Mouse (Mus musculus) forebrain, embryonic 16.5 days (tissue): ENCODE data around the gene Stat4. TPM values are rescaled to one million over a fixed set of nuclear protein-coding genes. Genes with fewer than 3 reads are reported as not detected.
A peak's percentile ranks its signal among the peaks of the same experiment; 100 is the strongest.

Source experiments
- ATAC-seq: fragments of 200-750 bp; cut with Nextera tagmentation; 2 replicates; pipeline ENCODE4 v1.8.0; 2017; ENCODE audit warnings: mild to moderate bottlenecking, moderate library complexity
- H3K27ac ChIP-seq: fragments of 300-500 bp; sonication (generic); 2 replicates; pipeline ENCODE4 v1.5.1; 2014; ENCODE audit warnings: low read length, control low read depth
- H3K27me3 ChIP-seq: fragments of 300-500 bp; sonication (generic); replicated peaks from 2 replicates; pipeline ENCODE4 v1.6.1; 2014; ENCODE audit warnings: low read length; ENCODE audit not compliant: control insufficient read depth, insufficient read depth
- H3K36me3 ChIP-seq: fragments of 300-500 bp; sonication (generic); 2 replicates; pipeline ENCODE4 v1.6.1; 2014; ENCODE audit not compliant: control insufficient read depth, insufficient read depth
- H3K4me1 ChIP-seq: fragments of 300-500 bp; sonication (generic); replicated peaks from 2 replicates; pipeline ENCODE4 v1.6.1; 2014; ENCODE audit warnings: low read length; ENCODE audit not compliant: control insufficient read depth, insufficient read depth
- H3K4me2 ChIP-seq: fragments of 300-500 bp; sonication (generic); 2 replicates; pipeline ENCODE4 v1.6.1; 2014; ENCODE audit warnings: mild to moderate bottlenecking, low read length, control low read depth
- H3K4me3 ChIP-seq: fragments of 300-500 bp; sonication (generic); replicated peaks from 2 replicates; pipeline ENCODE4 v1.5.1; 2014; ENCODE audit warnings: mild to moderate bottlenecking, low read length, control low read depth
- H3K9ac ChIP-seq: fragments of 300-500 bp; sonication (generic); replicated peaks from 2 replicates; pipeline ENCODE4 v1.6.1; 2014; ENCODE audit warnings: low read depth, low read length, control low read depth
- H3K9me3 ChIP-seq: fragments of 300-500 bp; sonication (generic); 2 replicates; pipeline ENCODE4 v1.6.1; 2016; ENCODE audit warnings: low read length; ENCODE audit not compliant: control insufficient read depth
- WGBS: fragments of 180-500 bp; shearing (Covaris S2); extraction: QIAGEN DNeasy Blood & Tissue Kit; methylation state at CpG from one replicate; pipeline ENCODE4 v1.1.7; 2014; 5-methylcytosine and 5-hydroxymethylcytosine counted together
- polyA plus RNA-seq: library from polyadenylated mRNA; unstranded; fragments of >200 nt; fragmentation: Nextera tagmentation; extraction: Ambion mirVana; gene quantifications from 2 replicates; pipeline ENCODE4 v1.2.1, GENCODE M21; 2015

Stat4 gene
- polyA plus RNA-seq, 1 experiment from 2014 or later: 0.46 TPM

GRCm38 (mm10) chr1:52079724-52080367 is 92.9 kb downstream of the Stat4 start:
- Histone ChIP-seq H3K4me3 (no peak overlapping the region), H3K9me3 (no peaks in the 10 kb centered on the region), H3K4me1 (peaks cover 11% of the 10 kb centered on the region), H3K27me3 (no peaks in the 10 kb centered on the region), H3K36me3 (no peaks in the 10 kb centered on the region), H3K9ac (no peak overlapping the region), H3K27ac (peak overlapping the region; percentile 6; the same call in 1 of the 2 replicates), H3K4me2 (peak overlapping the region; percentile 1; the same call in 1 of the 2 replicates)
- under 1% methylated on average over 10 of the region's 10 CpGs for WGBS
- ATAC-seq: peak; percentile 79

- Histone ChIP-seq H3K4me1 (peaks cover 11% of the 10 kb centered on the region), H3K9me3 (no peaks in the 10 kb centered on the region), H3K27me3 (no peaks in the 10 kb centered on the region), H3K4me2 (no peak overlapping the region), H3K9ac (no peak overlapping the region), H3K36me3 (no peaks in the 10 kb centered on the region), H3K27ac (no peak overlapping the region), H3K4me3 (no peak overlapping the region)
- WGBS: under 1% methylated on average over 8 of the region's 8 CpGs
- ATAC-seq: no peak
Measured at GRCm38 (mm10) chr1:52080375-52080774, 93.4 kb downstream of the Stat4 start.

DNA sequence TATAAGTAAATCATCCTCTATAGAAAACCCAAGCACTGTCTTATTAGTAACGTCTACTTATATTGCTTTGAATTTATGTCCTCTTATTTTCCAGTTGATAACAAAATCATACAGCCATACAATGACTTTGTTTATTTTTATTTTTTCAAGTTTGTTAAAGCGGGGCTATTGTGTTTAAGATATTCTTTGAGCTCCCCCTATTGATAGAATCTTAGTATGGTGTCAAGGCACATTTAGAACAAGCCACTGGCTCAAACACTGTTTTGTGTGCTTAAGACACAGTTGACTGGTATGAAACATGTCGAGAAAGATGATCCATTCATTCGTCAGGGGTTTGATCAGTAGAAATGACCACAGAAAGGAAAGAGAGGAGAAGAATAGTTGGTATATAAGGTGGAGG is 99.3 kb downstream of the Stat4 start:
- Histone ChIP-seq H3K27me3 (no peaks in the 10 kb centered on the region), H3K27ac (no peak overlapping the region), H3K4me3 (no peak overlapping the region), H3K9ac (no peak overlapping the region), H3K4me2 (no peak overlapping the region), H3K36me3 (no peaks in the 10 kb centered on the region), H3K4me1 (no peaks in the 10 kb centered on the region), H3K9me3 (no peaks in the 10 kb centered on the region)
- WGBS: 40% methylated on average over 4 of the region's 4 CpGs
- no peak for ATAC-seq

GRCm38 (mm10) chr1:52087128-52087527 is 100.2 kb downstream of the Stat4 start:
- H3K36me3 ChIP-seq: no peaks in the 10 kb centered on the region
- WGBS: 85% methylated on average over 1 of the region's 1 CpGs

DNA sequence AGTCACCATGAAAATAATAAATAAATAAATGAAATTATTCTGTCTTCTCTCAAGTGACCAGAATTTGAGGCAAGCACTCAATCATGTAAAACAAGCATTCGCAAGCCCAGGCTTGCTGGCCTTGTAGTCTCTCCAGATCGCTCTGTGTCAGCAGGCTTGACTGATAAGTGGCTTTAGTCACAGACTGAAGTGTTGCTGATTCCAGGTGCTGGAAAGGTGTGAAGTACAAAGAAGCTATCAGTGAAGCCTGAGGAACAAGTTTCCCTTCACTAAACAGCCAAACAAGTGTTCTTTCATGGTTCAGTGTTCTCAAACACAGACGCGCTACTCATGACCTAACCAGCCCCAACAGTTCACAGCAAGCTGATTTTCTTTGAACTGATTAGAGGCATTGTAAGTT is 101.7 kb downstream of the Stat4 start:
- Histone ChIP-seq H3K9ac (no peak overlapping the region), H3K27ac (no peak overlapping the region), H3K4me1 (no peaks in the 10 kb centered on the region), H3K27me3 (no peaks in the 10 kb centered on the region), H3K4me3 (no peak overlapping the region), H3K36me3 (no peaks in the 10 kb centered on the region), H3K9me3 (no peaks in the 10 kb centered on the region), H3K4me2 (no peak overlapping the region)
- WGBS: 62% methylated on average over 4 of the region's 4 CpGs
- ATAC-seq: no peak

More at GRCm38 (mm10) chr1:52087128-52087527, 100.2 kb downstream of the Stat4 start:
- no peaks in the 10 kb centered on the region for H3K4me1 ChIP-seq
- H3K9me3 ChIP-seq: no peaks in the 10 kb centered on the region
- no peak overlapping the region for H3K27ac ChIP-seq
- no peak for ATAC-seq
- H3K9ac ChIP-seq: no peak overlapping the region
- no peak overlapping the region for H3K4me2 ChIP-seq
- no peak overlapping the region for H3K4me3 ChIP-seq
- no peaks in the 10 kb centered on the region for H3K27me3 ChIP-seq

DNA sequence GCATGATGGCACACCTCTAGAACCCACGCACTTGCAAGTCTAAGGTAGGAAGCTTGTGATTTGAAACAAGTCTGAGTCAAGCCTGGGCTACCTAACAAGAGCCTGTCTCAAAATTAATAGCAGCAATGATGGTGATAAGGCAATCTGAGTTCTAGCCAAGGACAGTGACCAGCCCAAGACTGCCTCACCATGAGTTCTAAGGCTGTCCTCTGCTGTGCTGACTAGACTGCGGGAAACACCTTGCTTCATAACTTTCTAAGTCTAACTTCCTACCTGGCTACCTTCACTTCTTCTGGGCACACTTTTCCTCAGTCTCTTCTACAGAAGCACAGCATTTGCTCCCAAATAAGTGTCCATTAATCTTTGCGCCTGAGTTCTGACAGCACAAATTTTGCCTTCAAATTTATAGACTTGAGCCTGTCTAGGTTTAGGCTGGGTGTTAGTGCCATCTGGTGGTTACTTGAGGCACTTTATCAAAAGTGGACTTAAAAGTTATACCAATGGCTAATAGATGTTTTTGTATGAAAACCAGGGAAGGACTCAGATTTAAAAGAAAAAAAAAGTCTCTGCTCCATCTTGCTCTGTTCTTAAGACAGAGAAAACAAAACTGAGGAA is 111.8 kb downstream of the Stat4 start:
- ATAC-seq: peak; percentile 65; the same call in 1 of the 2 replicates
- Histone ChIP-seq H3K4me1 (no peaks in the 10 kb centered on the region), H3K27ac (no peak overlapping the region), H3K9ac (no peak overlapping the region), H3K27me3 (no peaks in the 10 kb centered on the region), H3K4me2 (no peak overlapping the region), H3K4me3 (no peak overlapping the region), H3K9me3 (no peaks in the 10 kb centered on the region), H3K36me3 (no peaks in the 10 kb centered on the region)
- WGBS: 81% methylated on average over 3 of the region's 3 CpGs

DNA sequence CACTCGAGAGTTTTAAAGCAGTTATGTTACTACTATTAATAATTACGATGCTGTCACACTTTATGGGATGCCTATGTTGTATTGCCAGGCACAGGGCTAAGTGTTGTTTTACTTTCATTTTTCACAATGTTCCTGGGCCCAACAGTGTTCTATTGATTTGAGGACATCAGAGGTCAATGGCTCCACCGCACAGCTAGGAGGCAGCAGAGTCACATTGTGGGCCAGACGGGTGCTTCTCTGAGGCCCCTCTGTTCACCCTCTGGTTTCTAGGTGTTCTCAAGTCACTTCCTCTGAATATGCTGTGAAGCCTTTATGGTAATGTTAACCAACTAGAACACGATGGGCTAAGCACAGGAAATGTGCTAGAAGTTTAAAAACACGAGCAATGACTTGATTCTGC is 113.5 kb downstream of the Stat4 start:
- WGBS: 82% methylated on average over 6 of the region's 6 CpGs
- no peaks in the 10 kb centered on the region for H3K27me3 ChIP-seq
- no peak overlapping the region for H3K27ac ChIP-seq
- H3K9me3 ChIP-seq: no peaks in the 10 kb centered on the region
- no peak overlapping the region for H3K4me2 ChIP-seq
- H3K4me3 ChIP-seq: no peak overlapping the region
- no peak for ATAC-seq
- H3K36me3 ChIP-seq: no peaks in the 10 kb centered on the region
- H3K9ac ChIP-seq: no peak overlapping the region
- no peaks in the 10 kb centered on the region for H3K4me1 ChIP-seq

- 91% methylated on average over 8 of the region's 8 CpGs for WGBS
- H3K36me3 ChIP-seq: no peaks in the 10 kb centered on the region
- H3K4me1 ChIP-seq: no peaks in the 10 kb centered on the region
- no peak for ATAC-seq
- no peak overlapping the region for H3K4me2 ChIP-seq
- H3K9me3 ChIP-seq: no peaks in the 10 kb centered on the region
- no peak overlapping the region for H3K9ac ChIP-seq
- no peak overlapping the region for H3K27ac ChIP-seq
- no peaks in the 10 kb centered on the region for H3K27me3 ChIP-seq
- H3K4me3 ChIP-seq: no peak overlapping the region
Measured at GRCm38 (mm10) chr1:52102795-52103194, 115.8 kb downstream of the Stat4 start.

DNA sequence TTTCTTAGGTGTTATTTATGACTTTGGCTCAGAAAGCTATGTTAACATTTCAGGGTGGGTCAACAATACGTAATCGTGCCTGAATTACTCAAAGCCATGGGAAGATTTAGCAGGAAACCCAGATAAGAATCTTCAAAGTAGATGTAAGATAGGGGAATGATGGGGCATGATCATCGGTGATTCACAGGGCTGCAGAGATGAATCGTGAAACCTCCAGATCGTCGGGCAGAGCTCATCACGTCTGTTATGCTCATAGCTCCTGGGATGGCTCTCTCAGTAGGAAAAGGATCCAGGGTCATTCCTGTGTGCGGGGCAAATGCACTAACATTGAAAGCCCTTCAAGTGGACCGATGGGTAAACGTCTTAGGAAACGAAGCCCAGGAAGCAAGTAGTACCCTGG is 120.3 kb downstream of the Stat4 start:
- WGBS: 95% methylated on average over 11 of the region's 11 CpGs
- no peaks in the 10 kb centered on the region for H3K9me3 ChIP-seq
- H3K27ac ChIP-seq: no peak overlapping the region
- H3K9ac ChIP-seq: no peak overlapping the region
- ATAC-seq: no peak
- H3K4me1 ChIP-seq: no peaks in the 10 kb centered on the region
- H3K4me3 ChIP-seq: no peak overlapping the region
- H3K36me3 ChIP-seq: no peaks in the 10 kb centered on the region
- H3K27me3 ChIP-seq: no peaks in the 10 kb centered on the region
- H3K4me2 ChIP-seq: no peak overlapping the region
